8 mouse cellular contexts compared by ENCODE assay signal in genomic region chr19:6858031-6858430, GRCm38 (mm10). TPM values are rescaled to one million over a fixed set of nuclear protein-coding genes. Genes with fewer than 3 reads are reported as not detected.
DNase-seq lines count a peak whose midpoint lies in the region; ATAC-seq lines count a peak whose summit lies in the region.

Ccdc88b (minus strand) TSS chr19:6858211.

- 0 out of 2 replicates have a peak within 1 kb of the TSS, but pooled peaks have one; percentile 8 for H3K9ac ChIP-seq in kidney, embryonic 16.5 days (replicated peaks; ENCODE audit: low read length)
- no peak within 1 kb of the TSS for H3K9ac ChIP-seq in lung, embryonic 15.5 days
- H3K9ac ChIP-seq in kidney, embryonic 15.5 days = no peak within 1 kb of the TSS

- no peaks in the 10 kb centered on the region for H3K36me3 ChIP-seq in kidney, embryonic 16.5 days (ENCODE audit: insufficient read depth, low read length)
- no peaks in the 10 kb centered on the region for H3K36me3 ChIP-seq in lung, embryonic 15.5 days
- no peaks in the 10 kb centered on the region for H3K36me3 ChIP-seq in kidney, embryonic 15.5 days

- ATAC-seq in kidney, embryonic 16.5 days (ENCODE audit: low FRiP score, low TSS enrichment) = no peak
- peak; percentile 58 for ATAC-seq in lung, embryonic 15.5 days (ENCODE audit: borderline replicate concordance, extremely low read depth, low FRiP score, low TSS enrichment)
- no peak for ATAC-seq in kidney, embryonic 15.5 days (replicated peaks; ENCODE audit: low FRiP score)

- H3K4me1 ChIP-seq in kidney, embryonic 16.5 days (ENCODE audit: insufficient read depth, low read length) = peaks cover 14% of the 10 kb centered on the region
- peaks cover 10% of the 10 kb centered on the region for H3K4me1 ChIP-seq in lung, embryonic 15.5 days
- peaks cover 34% of the 10 kb centered on the region for H3K4me1 ChIP-seq in kidney, embryonic 15.5 days

- no peak within 1 kb of the TSS for H3K4me3 ChIP-seq in kidney, embryonic 16.5 days (ENCODE audit: low read length)
- no peak within 1 kb of the TSS for H3K4me3 ChIP-seq in lung, embryonic 15.5 days
- H3K4me3 ChIP-seq in kidney, embryonic 15.5 days (replicated peaks) = no peak within 1 kb of the TSS

- whole genome bisulfite sequencing in kidney, embryonic 16.5 days = 67% methylated on average over 7 of the region's 7 CpGs
- WGBS in lung, embryonic 15.5 days = 53% methylated on average over 7 of the region's 7 CpGs
- WGBS in kidney, embryonic 15.5 days = 70% methylated on average over 7 of the region's 7 CpGs

- no peaks in the 10 kb centered on the region for H3K9me3 ChIP-seq in kidney, embryonic 16.5 days (ENCODE audit: low read length)
- H3K9me3 ChIP-seq in lung, embryonic 15.5 days = no peaks in the 10 kb centered on the region
- no peaks in the 10 kb centered on the region for H3K9me3 ChIP-seq in kidney, embryonic 15.5 days (replicated peaks)

- H3K27me3 ChIP-seq in kidney, embryonic 16.5 days (ENCODE audit: insufficient read depth, low read length) = peaks cover 9% of the 10 kb centered on the region; the same call in 1 of the 2 replicates
- peaks cover 22% of the 10 kb centered on the region; the same call in 1 of the 2 replicates for H3K27me3 ChIP-seq in lung, embryonic 15.5 days
- peaks cover 26% of the 10 kb centered on the region for H3K27me3 ChIP-seq in kidney, embryonic 15.5 days

- no peak within 1 kb of the TSS for H3K4me2 ChIP-seq in kidney, embryonic 16.5 days (replicated peaks; ENCODE audit: low read depth, low read length)
- no peak within 1 kb of the TSS for H3K4me2 ChIP-seq in lung, embryonic 15.5 days
- no peak within 1 kb of the TSS for H3K4me2 ChIP-seq in kidney, embryonic 15.5 days

- no peak for DNase-seq in kidney, postnatal 10 days
- DNase-seq in MEL-GATA-1-ER (ENCODE audit: extremely low read depth, low read depth) = peak; percentile 81
- DNase-seq in spleen, postnatal 36 days (ENCODE audit: low spot score in 2 of 2) = peak; percentile 95 to 96
- no peak for DNase-seq in frontal cortex, postnatal 14 days (ENCODE audit: low spot score in 2 of 2)
- DNase-seq in gastrocnemius, postnatal 4 days (ENCODE audit: low spot score in 2 of 2) = no peak

- H3K27ac ChIP-seq in kidney, embryonic 16.5 days (ENCODE audit: low read length) = no peak within 1 kb of the TSS
- no peak within 1 kb of the TSS for H3K27ac ChIP-seq in lung, embryonic 15.5 days
- H3K27ac ChIP-seq in kidney, embryonic 15.5 days = no peak within 1 kb of the TSS

RNA-seq across cellular contexts. Expression of gene Ccdc88b, which starts in this region (rescaled TPM):
- polyA plus RNA-seq in kidney, embryonic 16.5 days (2015; fragmentation: Nextera tagmentation; extraction: Ambion mirVana) = 0.74 and 0.75 TPM in 2 replicates
- 1.3 and 1.7 TPM in 2 replicates for polyA plus RNA-seq in lung, embryonic 15.5 days (2015; fragmentation: Nextera tagmentation; extraction: Ambion mirVana)
- total RNA-seq in gastrocnemius, postnatal 4 days (2021) = 1 to 10 TPM; 1.3 to 2.9 TPM
- polyA plus RNA-seq in kidney, embryonic 15.5 days (2015; fragmentation: Nextera tagmentation; extraction: Ambion mirVana) = 0.74 and 1.2 TPM in 2 replicates

Comparison
In these comparisons a context has a peak if more than half of its experiments do, and no peak if none do; other contexts are left out.
1. DNase-seq: peak in MEL-GATA-1-ER (single experiment) and spleen, postnatal 36 days (2 of 2); none in kidney, postnatal 10 days (single experiment), frontal cortex, postnatal 14 days (0 of 2) and gastrocnemius, postnatal 4 days (0 of 2).